Mouse (Mus musculus): ENCODE results near the gene Dock8. TPM values are rescaled to one million over a fixed set of nuclear protein-coding genes. Genes with fewer than 3 reads are reported as not detected.

The Dock8 gene
- polyA plus RNA-seq, 1 experiment = 17.8 TPM

DNA sequence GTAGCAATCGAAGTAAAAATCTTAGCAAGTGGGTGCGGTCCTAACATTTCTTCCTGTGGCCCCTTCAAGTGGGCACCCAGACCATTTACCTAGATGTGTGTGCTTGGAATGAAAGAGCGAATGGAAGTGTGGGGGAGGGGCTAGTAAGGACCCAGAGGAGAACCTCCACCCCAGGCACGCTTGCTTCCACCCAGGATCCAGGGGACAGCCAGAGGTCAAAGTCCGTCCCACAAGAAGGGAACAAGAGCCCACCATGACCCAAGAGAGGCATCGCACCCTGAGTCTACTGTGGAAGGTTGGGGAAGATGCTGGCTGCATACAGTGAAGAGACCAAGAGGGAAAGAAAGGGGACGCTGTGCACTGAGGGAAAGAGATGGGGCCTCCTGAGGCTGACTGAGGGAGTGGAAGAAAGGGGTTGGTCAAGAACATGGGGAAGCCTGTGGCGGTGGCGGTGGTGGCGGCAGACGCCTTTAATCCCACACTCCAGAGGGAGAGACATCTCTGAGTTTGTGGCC, 209.3 kb downstream of the Dock8 start:
- no peak overlapping the region for H3K27ac ChIP-seq (ENCODE audit: insufficient read depth, low read depth, low read length)
- H3K4me3 ChIP-seq (ENCODE audit: insufficient read depth, low read depth, low read length) = no peak overlapping the region
- no peaks in the 10 kb centered on the region for H3K27me3 ChIP-seq (replicated peaks; ENCODE audit: control insufficient read depth, insufficient read depth, low read length)
- DNase-seq = no peak
- TF ChIP-seq CTCF (conservative IDR thresholded peaks at IDR 0.05; ENCODE audit: insufficient read depth, insufficient read length, low read depth, low read length) = no peak
- TF ChIP-seq POLR2A (IDR thresholded peaks at IDR 0.05; ENCODE audit: low read depth, low read length) = no peak
- WGBS = 80% methylated on average over 11 of the region's 11 CpGs
- H3K4me1 ChIP-seq (ENCODE audit: control insufficient read depth, insufficient read depth, low read length) = no peaks in the 10 kb centered on the region
- H3K36me3 ChIP-seq (ENCODE audit: control insufficient read depth, insufficient read depth, low read length) = no peaks in the 10 kb centered on the region

GRCm38 (mm10) chr19:25220611-25221010, 221.3 kb downstream of the Dock8 start:
- no peak for TF ChIP-seq POLR2A (IDR thresholded peaks at IDR 0.05; ENCODE audit: low read depth, low read length)
- H3K36me3 ChIP-seq (ENCODE audit: control insufficient read depth, insufficient read depth, low read length) = no peaks in the 10 kb centered on the region
- no peak overlapping the region for H3K4me3 ChIP-seq (ENCODE audit: insufficient read depth, low read depth, low read length)
- peak overlapping the region; percentile 41; the same call in 1 of the 2 replicates for H3K27ac ChIP-seq (ENCODE audit: insufficient read depth, low read depth, low read length)
- DNase-seq = peak; percentile 87
- H3K4me1 ChIP-seq (ENCODE audit: control insufficient read depth, insufficient read depth, low read length) = peaks cover 15% of the 10 kb centered on the region; the same call in 1 of the 2 replicates
- no peaks in the 10 kb centered on the region for H3K27me3 ChIP-seq (replicated peaks; ENCODE audit: control insufficient read depth, insufficient read depth, low read length)
- WGBS = 38% methylated on average over 2 of the region's 2 CpGs

- Histone ChIP-seq H3K27me3 (replicated peaks; ENCODE audit: control insufficient read depth, insufficient read depth, low read length) (no peaks in the 10 kb centered on the region), H3K36me3 (ENCODE audit: control insufficient read depth, insufficient read depth, low read length) (no peaks in the 10 kb centered on the region), H3K27ac (ENCODE audit: insufficient read depth, low read depth, low read length) (peak overlapping the region; percentile 95), H3K4me1 (ENCODE audit: control insufficient read depth, insufficient read depth, low read length) (peaks cover 15% of the 10 kb centered on the region; the same call in 1 of the 2 replicates), H3K4me3 (ENCODE audit: insufficient read depth, low read depth, low read length) (no peak overlapping the region)
- WGBS = 27% methylated on average over 9 of the region's 9 CpGs
- TF ChIP-seq CTCF (conservative IDR thresholded peaks at IDR 0.05; ENCODE audit: insufficient read depth, insufficient read length, low read depth, low read length) = no peak
- no peak for TF ChIP-seq POLR2A (IDR thresholded peaks at IDR 0.05; ENCODE audit: low read depth, low read length)
- peak; percentile 93 for DNase-seq
Observed at GRCm38 (mm10) chr19:25221964-25222640, 222.8 kb downstream of the Dock8 start.

DNA sequence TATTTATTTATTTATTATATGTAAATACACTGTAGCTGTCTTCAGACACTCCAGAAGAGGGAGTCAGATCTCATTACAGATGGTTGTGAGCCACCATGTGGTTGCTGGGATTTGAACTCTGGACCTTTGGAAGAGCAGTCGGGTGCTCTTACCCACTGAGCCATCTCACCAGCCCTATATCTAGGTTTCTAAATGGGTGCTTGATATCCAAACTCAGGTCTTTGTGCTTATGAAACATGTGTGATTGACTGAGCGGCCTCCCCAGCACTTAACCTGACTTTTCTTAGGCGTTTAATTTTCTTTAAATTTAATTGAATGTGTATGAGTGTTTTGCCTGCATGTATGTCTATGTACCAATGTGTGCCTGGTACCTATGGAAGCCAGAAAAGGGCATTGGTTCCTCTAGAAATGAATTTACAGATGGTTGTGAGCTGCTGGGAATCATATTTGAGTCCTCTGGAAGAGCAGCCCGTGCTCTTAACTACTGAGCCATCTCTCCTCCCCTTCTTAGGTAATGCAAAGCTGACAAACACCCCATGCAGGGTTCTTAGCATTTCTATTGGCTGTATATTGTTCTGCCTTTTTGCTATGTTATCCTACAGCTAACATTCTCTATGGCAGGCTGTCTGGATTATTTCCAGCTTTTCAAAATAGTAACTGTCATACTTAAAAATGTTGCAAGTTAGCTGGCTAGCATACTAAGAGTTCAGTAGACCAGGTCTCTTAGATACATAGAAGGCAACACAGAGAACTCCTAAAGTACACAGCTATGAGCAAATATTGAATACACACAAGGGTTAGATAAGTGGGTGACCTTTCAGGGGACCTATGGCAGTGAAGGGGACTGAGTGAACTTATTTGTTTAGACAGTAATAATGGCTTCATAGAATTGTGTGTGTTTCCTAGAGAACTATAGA, 231.0 kb downstream of the Dock8 start:
- H3K27ac ChIP-seq (ENCODE audit: insufficient read depth, low read depth, low read length) = no peak overlapping the region
- H3K36me3 ChIP-seq (ENCODE audit: control insufficient read depth, insufficient read depth, low read length) = no peaks in the 10 kb centered on the region
- 81% methylated on average over 4 of the region's 4 CpGs for WGBS
- no peak for DNase-seq
- no peak overlapping the region for H3K4me3 ChIP-seq (ENCODE audit: insufficient read depth, low read depth, low read length)
- no peaks in the 10 kb centered on the region for H3K27me3 ChIP-seq (replicated peaks; ENCODE audit: control insufficient read depth, insufficient read depth, low read length)
- no peaks in the 10 kb centered on the region for H3K4me1 ChIP-seq (ENCODE audit: control insufficient read depth, insufficient read depth, low read length)
- TF ChIP-seq CTCF (conservative IDR thresholded peaks at IDR 0.05; ENCODE audit: insufficient read depth, insufficient read length, low read depth, low read length) (no peak), POLR2A (IDR thresholded peaks at IDR 0.05; ENCODE audit: low read depth, low read length) (no peak)

DNA sequence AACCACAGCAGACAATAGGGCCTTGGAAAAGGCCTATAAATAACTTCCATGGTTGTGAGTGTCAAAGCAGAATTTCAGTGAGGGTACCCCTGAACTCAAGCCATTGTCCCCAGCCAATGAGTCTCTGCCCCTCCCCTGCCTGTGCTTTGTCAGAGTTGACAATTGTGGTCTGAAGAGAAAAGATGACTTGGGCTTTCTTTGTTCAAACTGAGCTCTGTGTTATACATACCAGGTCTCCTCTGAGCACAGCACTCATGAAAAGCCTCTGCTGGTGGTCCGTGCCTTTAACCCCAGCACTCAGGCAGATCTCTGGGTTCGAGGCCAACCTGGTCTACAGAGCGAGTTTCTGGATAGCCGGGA, 231.6 kb downstream of the Dock8 start:
- H3K4me3 ChIP-seq (ENCODE audit: insufficient read depth, low read depth, low read length) = no peak overlapping the region
- WGBS = 90% methylated on average over 4 of the region's 4 CpGs
- H3K4me1 ChIP-seq (ENCODE audit: control insufficient read depth, insufficient read depth, low read length) = no peaks in the 10 kb centered on the region
- no peak for TF ChIP-seq POLR2A (IDR thresholded peaks at IDR 0.05; ENCODE audit: low read depth, low read length)
- no peak for TF ChIP-seq CTCF (conservative IDR thresholded peaks at IDR 0.05; ENCODE audit: insufficient read depth, insufficient read length, low read depth, low read length)
- no peak for DNase-seq
- H3K36me3 ChIP-seq (ENCODE audit: control insufficient read depth, insufficient read depth, low read length) = no peaks in the 10 kb centered on the region
- H3K27me3 ChIP-seq (replicated peaks; ENCODE audit: control insufficient read depth, insufficient read depth, low read length) = no peaks in the 10 kb centered on the region
- H3K27ac ChIP-seq (ENCODE audit: insufficient read depth, low read depth, low read length) = no peak overlapping the region

DNA sequence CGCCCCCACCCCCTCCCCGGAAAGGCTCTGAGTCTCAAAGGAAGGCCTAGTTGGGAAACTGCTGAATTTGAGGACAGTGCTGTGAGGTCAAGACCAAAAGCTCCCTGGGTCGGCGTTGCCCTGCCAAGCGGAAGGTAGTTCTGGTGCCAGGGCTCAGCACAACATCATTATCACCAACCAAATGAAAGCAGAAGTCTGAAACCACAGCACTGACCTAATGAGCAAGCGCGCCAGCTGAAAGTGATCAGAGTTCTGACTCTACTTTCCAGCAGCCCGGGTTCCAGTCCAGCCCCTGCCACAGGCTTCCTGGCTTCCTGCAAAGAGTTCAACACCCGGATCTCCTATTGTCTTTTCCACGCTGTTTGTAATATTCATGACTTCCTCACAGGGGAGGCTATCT, 232.7 kb downstream of the Dock8 start:
- WGBS = 65% methylated on average over 10 of the region's 10 CpGs
- Histone ChIP-seq H3K4me3 (ENCODE audit: insufficient read depth, low read depth, low read length) (no peak overlapping the region), H3K27me3 (replicated peaks; ENCODE audit: control insufficient read depth, insufficient read depth, low read length) (no peaks in the 10 kb centered on the region), H3K27ac (ENCODE audit: insufficient read depth, low read depth, low read length) (no peak overlapping the region), H3K4me1 (ENCODE audit: control insufficient read depth, insufficient read depth, low read length) (no peaks in the 10 kb centered on the region), H3K36me3 (ENCODE audit: control insufficient read depth, insufficient read depth, low read length) (no peaks in the 10 kb centered on the region)
- DNase-seq = no peak
- TF ChIP-seq POLR2A (IDR thresholded peaks at IDR 0.05; ENCODE audit: low read depth, low read length) (no peak), CTCF (conservative IDR thresholded peaks at IDR 0.05; ENCODE audit: insufficient read depth, insufficient read length, low read depth, low read length) (no peak)
